Mouse (Mus musculus) mature B cell (primary cell): ENCODE data around the gene Lsm10.

Source experiments
- in situ Hi-C: fragments of 300-500 bp; cut with MboI; formaldehyde crosslinking; loops from 2 replicates; pipeline ENCODE4 v1.14.3; 2019

Lsm10 gene

DNA sequence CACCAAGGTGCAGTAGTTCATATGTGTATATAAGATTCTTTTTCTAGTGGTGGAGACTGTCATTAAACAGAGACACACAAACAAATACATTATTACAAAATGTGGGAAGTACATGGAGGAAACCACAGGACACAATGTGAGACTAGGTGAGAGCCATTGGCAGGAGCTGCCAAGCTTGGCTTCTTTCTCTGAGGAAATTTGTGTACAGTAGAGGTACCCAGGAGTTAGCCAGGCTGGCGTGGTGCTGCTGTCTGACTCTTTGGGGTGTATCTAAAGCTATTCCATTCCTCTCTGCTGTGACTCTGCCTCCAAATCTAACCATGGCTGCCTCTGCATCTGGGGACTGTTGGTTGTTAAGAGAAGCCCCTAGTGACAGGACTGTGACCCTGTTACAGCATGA is 22.6 kb downstream of the Lsm10 start:
- in situ Hi-C loops: no loop called here

GRCm38 (mm10) chr4:126120052-126120451 is 23.6 kb downstream of the Lsm10 start:
- in situ Hi-C loops: no loop called here

- in situ Hi-C loops: no loop called here
Observed at GRCm38 (mm10) chr4:126120506-126120905, 24.1 kb downstream of the Lsm10 start.

DNA sequence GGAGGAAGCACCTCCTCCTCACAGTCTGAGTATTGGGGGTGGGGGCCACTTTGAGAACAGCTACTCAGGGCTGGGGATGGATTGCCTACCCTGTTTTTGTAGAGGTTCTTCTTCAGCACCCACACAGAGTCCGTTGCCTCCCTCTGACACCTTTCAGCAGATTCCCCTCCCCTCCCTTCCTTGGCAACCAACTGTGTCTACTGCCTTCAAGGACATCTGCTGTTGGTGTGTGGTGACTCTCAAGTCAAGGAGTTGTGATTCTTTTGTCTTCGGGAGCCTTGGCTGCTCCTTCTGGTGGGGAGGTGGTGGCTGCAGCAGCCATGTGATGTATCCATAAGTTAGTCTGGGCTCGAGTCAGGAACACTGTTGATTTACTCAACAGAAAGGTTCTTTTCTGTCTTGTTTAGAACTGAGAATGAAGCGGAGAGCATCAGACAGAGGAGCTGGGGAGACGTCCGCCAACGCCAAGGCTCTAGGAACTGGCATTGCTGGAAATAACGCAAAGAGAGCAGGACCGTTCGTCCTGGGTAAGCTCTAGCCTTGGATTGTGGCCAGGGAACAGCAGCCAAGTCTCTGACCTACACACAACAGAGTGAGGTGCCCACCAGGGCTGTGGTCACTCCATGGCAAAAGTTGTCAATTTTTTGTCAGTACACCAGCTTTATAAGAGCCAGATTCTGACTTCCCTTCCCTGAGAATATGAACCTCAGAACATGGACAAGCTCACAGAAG is 27.1 kb downstream of the Lsm10 start:
- in situ Hi-C loops: no loop called here

- in situ Hi-C loops: no loop called here
Observed at GRCm38 (mm10) chr4:126130502-126130901, 34.1 kb downstream of the Lsm10 start.

- in situ Hi-C loops: no loop called here
Observed at GRCm38 (mm10) chr4:126131290-126132121, 35.1 kb downstream of the Lsm10 start.

GRCm38 (mm10) chr4:126132636-126133264 is 36.3 kb downstream of the Lsm10 start:
- in situ Hi-C loops: no loop called here

GRCm38 (mm10) chr4:126134236-126134635 is 37.8 kb downstream of the Lsm10 start:
- in situ Hi-C loops: no loop called here

- in situ Hi-C loops: no loop called here
Observed at GRCm38 (mm10) chr4:126134639-126135038, 38.2 kb downstream of the Lsm10 start.

DNA sequence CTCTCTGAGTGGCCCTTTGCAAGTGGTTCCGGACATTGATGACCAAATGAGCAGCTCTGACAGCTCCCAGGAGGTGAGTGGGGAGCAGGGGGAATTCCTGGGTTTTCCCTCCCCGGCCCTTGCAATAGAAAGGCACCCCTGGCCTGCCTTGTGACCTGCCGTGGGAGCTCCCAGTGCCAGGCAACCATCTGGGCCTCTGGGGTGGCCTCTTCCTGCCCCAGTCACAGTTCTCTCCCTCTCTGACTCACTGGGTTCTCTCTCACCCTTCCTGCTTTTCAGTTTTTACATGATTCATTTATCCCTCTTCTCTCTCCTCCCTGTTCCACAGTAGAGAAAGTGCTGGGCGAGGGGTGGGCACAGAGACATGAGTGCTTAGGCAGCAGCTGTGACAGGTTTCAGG is 41.4 kb downstream of the Lsm10 start:
- in situ Hi-C loops: no loop called here

DNA sequence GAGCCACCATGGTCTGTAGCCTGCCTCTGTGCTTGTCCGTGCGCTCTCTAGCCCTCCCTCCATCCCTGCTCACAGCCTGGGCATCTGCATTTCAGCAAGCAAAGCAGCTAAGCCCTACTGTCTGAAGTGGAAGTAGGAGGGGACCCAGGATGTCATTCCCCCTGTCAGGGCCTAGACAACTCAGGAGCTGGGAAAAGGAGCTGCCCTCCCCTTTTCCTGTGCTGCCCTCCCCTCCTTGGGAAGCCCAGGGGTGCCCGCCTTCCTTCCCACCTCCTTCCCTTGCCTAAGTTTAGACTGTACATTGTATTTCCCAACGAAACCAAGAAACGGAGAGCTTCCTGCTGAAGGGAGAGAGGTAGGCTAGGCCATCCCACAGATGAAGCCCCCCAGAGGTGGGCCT is 44.6 kb downstream of the Lsm10 start:
- in situ Hi-C loops: no loop called here

DNA sequence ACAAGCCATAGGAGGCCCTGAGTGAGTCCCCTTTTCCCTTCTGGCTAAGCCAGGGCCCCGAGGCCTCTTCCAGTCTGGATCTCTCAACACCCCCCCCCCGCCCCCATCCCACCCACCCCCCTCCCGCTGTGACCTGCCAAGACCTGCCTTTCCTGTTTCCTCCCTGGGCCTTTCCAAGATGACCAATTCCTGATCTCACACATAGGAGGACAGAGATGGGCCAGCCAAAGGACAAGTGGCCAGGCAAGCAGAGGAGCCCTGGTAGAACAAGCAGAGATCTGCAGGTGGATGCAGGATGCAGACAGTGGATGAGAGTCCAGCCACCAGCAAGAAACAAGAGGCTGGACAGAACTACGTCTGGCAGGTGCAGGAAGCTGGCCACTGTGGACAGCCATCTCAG is 49.0 kb downstream of the Lsm10 start:
- in situ Hi-C loops: no loop called here

DNA sequence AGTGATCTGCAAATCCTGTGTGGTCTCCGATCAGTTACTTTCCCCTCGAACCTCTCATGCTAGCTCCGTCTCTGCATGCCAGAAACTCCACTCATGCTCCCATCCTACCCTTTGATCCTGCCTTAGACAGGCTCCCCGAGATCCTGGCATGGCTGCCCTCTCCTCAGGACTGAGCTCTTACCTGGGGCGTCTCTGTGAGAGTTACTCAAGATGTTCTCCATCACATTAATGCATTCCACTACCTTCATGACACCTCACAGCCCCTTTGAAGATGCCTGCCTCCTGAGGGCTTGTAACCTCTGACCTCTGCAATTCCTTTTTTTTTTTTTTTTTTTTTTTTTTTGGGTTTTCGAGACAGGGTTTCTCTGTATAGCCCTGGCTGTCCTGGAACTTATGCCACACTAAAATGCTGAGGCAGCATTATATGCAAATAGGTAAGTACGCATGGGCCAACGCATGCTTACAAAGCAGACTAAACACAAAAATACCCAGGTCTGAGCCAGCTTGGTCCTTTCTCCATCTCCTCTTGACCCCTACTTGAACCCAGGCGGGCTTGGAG is 50.6 kb downstream of the Lsm10 start:
- in situ Hi-C loops: no loop called here

GRCm38 (mm10) chr4:126147533-126148160 is 51.2 kb downstream of the Lsm10 start, which contains the start of gene Eva1b:
Gene Eva1b, plus strand, starts transcription at chr4:126147744.
- in situ Hi-C loops: no loop called here
